Mouse (Mus musculus) ovary, postnatal 10 days (tissue): ENCODE results near the gene Arhgap19.

Experiments used
- DNase-seq: peaks from one replicate; pipeline ENCODE4 v3.0.0; 2022; ENCODE audit warnings: low spot score

The Arhgap19 gene

DNA sequence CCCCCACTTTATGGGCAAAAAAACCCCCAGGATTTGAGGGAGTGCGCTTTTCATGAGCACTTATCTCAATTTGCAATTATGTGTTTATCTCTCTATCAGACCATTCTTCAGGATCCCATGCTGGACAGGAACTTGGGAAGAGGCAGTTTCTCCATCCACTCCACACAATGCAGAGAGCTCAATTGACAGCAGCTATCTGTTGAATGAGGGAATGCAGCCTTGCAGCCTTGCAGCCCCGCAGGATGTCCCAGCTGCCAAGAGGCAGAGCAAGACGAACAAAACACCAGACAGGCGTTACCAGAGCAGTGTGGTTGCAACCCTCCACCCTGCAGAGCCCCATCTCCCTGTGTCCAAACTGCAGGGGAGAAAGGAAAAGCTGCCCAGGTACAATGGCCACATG lies 63.0 kb downstream of the Arhgap19 start:
- no peak for DNase-seq

GRCm38 (mm10) chr19:41738429-41738805 lies 63.4 kb downstream of the Arhgap19 start:
- DNase-seq, result no peak

GRCm38 (mm10) chr19:41737657-41738428 lies 64.0 kb downstream of the Arhgap19 start:
- no peak for DNase-seq

- DNase-seq, result no peak
Observed at GRCm38 (mm10) chr19:41734685-41735084, 67.2 kb downstream of the Arhgap19 start.

DNA sequence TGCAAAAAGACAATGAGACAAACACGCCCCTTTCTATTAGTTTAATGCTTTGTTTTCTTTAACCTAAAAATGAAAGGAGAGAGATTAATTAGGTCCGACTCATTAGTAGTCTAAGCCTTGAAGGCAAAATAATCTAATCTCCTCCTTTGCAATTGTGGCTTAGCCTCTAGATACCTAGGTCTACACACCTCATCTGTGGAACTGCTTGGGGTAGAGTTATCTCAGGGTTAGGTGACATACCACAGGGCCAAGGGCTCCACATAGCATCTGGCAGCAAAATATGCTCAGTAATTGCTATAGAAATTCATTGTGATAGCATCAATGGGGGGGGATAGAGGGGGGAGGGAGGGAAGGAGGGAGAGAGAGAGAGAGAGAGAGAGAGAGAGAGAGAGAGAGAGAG lies 76.4 kb downstream of the Arhgap19 start:
- no peak for DNase-seq

GRCm38 (mm10) chr19:41724831-41725470 lies 76.9 kb downstream of the Arhgap19 start:
- DNase-seq, result no peak

DNA sequence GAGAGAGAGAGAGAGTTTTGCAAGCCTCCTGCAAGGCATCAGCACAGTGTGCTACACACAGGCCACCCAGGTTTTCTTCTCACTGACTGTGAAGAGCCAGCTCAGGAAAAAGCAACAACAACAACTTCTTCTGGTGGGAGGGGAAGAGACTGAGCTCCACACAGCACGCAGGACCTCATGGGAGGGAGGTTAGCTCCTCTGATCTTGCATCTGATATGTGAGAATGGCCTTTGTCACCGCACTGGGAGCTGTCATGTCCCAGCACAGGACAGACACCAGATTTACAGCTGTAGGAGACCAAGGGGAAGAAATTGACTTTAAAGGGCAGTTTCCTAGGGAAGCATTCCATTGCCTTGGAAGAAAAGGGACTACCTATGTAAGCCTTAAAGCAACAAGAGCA lies 78.5 kb downstream of the Arhgap19 start:
- no peak for DNase-seq

DNA sequence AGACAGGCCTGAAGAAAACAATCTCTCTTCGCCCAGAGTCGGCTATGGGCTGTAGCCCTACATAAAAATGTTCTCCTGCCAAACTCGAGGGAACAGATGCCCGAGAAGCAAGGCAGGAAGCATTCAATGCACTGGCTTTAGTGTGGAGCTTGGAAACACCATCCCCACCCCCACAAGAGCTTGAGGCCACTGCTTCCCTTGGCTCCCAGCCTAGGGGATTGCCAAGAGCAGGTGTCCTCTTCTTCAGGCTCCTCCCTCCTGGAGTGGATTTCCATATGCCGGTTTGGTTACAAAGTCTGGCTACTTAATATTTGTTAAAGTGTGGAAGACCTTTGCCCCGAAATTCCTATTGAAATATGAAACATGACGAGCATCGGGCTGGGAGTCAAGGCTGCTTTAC lies 82.4 kb downstream of the Arhgap19 start:
- no peak for DNase-seq
